Mouse (Mus musculus) ES-Bruce4 (cell line): ENCODE results near the gene Cldn6.

Experiments
- CTCF ChIP-seq: IDR thresholded peaks from one replicate; pipeline ENCODE4 v1.8.1; 2011; ENCODE audit warnings: low read depth, low read length
- EP300 ChIP-seq: IDR thresholded peaks from 2 replicates; pipeline ENCODE4 v1.6.1; 2011; ENCODE audit warnings: low read depth, low read length; ENCODE audit not compliant: insufficient read depth
- POLR2A ChIP-seq: IDR thresholded peaks from one replicate; pipeline ENCODE4 v1.8.1; 2011; ENCODE audit warnings: low read length; ENCODE audit not compliant: insufficient read depth

GRCm38 (mm10) chr17:23683226-23683625 is 4.2 kb downstream of the Cldn6 start:
- TF ChIP-seq CTCF (no peak), POLR2A (no peak), EP300 (no peak)
